ENCODE assay signal across 8 mouse cellular contexts in the genomic region with DNA sequence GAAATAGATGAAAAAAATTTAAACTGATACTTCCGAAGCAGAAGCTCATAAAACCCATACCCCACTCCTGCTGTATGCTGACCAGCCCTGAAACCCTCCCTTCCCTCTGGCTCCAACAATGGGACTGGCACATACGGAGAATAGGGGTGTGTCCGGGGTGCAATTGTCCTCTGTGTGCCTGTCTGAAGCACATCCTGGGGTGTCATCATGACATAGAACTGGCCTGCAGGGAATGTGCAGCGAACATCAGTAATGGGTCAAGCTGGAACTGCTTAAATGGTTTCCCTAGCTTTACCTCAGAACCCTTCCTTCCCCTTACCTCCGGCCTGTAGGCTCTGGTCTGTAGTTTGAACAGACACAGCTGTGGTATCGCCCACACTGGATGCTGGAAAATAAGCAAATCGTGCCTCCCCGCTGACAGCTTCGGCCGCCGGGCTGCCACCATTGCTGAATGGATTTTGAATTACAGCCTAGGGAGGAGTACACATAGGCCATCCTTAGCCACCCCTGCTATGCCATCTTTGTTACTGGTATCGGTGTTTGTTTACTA. TPM values are rescaled to one million over a fixed set of nuclear protein-coding genes. Genes with fewer than 3 reads are reported as not detected.
DNase-seq lines count a peak whose midpoint lies in the region; ATAC-seq and TF ChIP-seq lines count a peak whose summit lies in the region.

No protein-coding gene starts in this region.

- no peaks in the 10 kb centered on the region for H3K79me2 ChIP-seq in heart, adult 2 months (replicated peaks; ENCODE audit: control insufficient read depth, insufficient read depth, low read length)

- H3K36me3 ChIP-seq in heart, adult 2 months (ENCODE audit: control insufficient read depth, insufficient read depth, low read length), result no peaks in the 10 kb centered on the region
- H3K36me3 ChIP-seq in ES-E14 (ENCODE audit: control insufficient read depth, insufficient read depth, low read length, poor library complexity, severe bottlenecking), result peaks cover 46% of the 10 kb centered on the region
- peaks cover 14% of the 10 kb centered on the region for H3K36me3 ChIP-seq in forebrain, embryonic 16.5 days (ENCODE audit: control insufficient read depth, insufficient read depth)
- H3K36me3 ChIP-seq in liver, embryonic 14.5 days (replicated peaks; ENCODE audit: control insufficient read depth, insufficient read depth, low read depth), result peaks cover 41% of the 10 kb centered on the region

- intact Hi-C loops in heart, adult 2 months (cut with DNase I), result loop anchor here (1.0 to 10.0 kb wide), 5 partner anchors 19 to 360 kb away; a partner anchor contains a TSS
- intact Hi-C loops in heart, postnatal 14 days (cut with DNase I), result no loop called here

- TF ChIP-seq POLR2A in heart, adult 2 months (IDR thresholded peaks at IDR 0.05; ENCODE audit: insufficient read depth, low read depth, low read length), result no peak

- H3K27me3 ChIP-seq in heart, adult 2 months (ENCODE audit: control insufficient read depth, insufficient read depth, low read length), result no peaks in the 10 kb centered on the region
- no peaks in the 10 kb centered on the region for H3K27me3 ChIP-seq in forebrain, embryonic 16.5 days (replicated peaks; ENCODE audit: control insufficient read depth, insufficient read depth, low read length)
- no peaks in the 10 kb centered on the region for H3K27me3 ChIP-seq in liver, embryonic 14.5 days (ENCODE audit: control insufficient read depth, insufficient read depth, low read length)

- no peak for TF ChIP-seq EP300 in heart, adult 2 months (IDR thresholded peaks at IDR 0.05; ENCODE audit: insufficient read depth, low read depth, low read length)
- no peak for TF ChIP-seq EP300 in liver, embryonic 14.5 days (IDR thresholded peaks at IDR 0.05; ENCODE audit: low read depth)

- H3K4me2 ChIP-seq in forebrain, embryonic 16.5 days (ENCODE audit: low read length), result peak overlapping the region; percentile 78
- peak overlapping the region; percentile 85 for H3K4me2 ChIP-seq in liver, embryonic 14.5 days (ENCODE audit: low read depth)

- ATAC-seq in forebrain, embryonic 16.5 days, result no peak
- no peak for ATAC-seq in liver, embryonic 14.5 days (ENCODE audit: insufficient read depth)
- ATAC-seq in megakaryocyte-erythroid progenitor cell, adult 5-6 weeks (replicated peaks; ENCODE audit: low FRiP score, low TSS enrichment, poor library complexity, severe bottlenecking), result no peak

- 87% methylated on average over 12 of the region's 12 CpGs for WGBS in heart, adult 2 months
- 81% methylated on average over 12 of the region's 12 CpGs for WGBS in forebrain, embryonic 16.5 days
- whole genome bisulfite sequencing in liver, embryonic 14.5 days (ENCODE audit: insufficient replicate concordance), result 82% methylated on average over 12 of the region's 12 CpGs

- no peaks in the 10 kb centered on the region for H3K9me3 ChIP-seq in ES-E14 (ENCODE audit: control insufficient read depth, insufficient read depth, low read depth, low read length)
- H3K9me3 ChIP-seq in forebrain, embryonic 16.5 days (ENCODE audit: control insufficient read depth, low read length), result no peaks in the 10 kb centered on the region
- no peaks in the 10 kb centered on the region for H3K9me3 ChIP-seq in liver, embryonic 14.5 days (ENCODE audit: control insufficient read depth, low read length)

- DNase-seq in heart, adult 2 months, result no peak
- DNase-seq in heart, postnatal 14 days, result no peak
- no peak for DNase-seq in ES-E14 (ENCODE audit: low read depth, low spot score)
- no peak for DNase-seq in liver, embryonic 14.5 days (ENCODE audit: low read depth in 3 of 3, low spot score in 3 of 3)
- DNase-seq in embryo, embryonic 10.5 days (ENCODE audit: low spot score), result no peak
- DNase-seq in ovary, postnatal 14 days (ENCODE audit: low spot score), result no peak

- H3K27ac ChIP-seq in heart, adult 2 months, result peak overlapping the region; percentile 100
- no peak overlapping the region for H3K27ac ChIP-seq in ES-E14 (ENCODE audit: insufficient read depth, low read depth, low read length, poor library complexity, severe bottlenecking)
- H3K27ac ChIP-seq in forebrain, embryonic 16.5 days (ENCODE audit: low read length), result no peak overlapping the region; the same call in 1 of the 2 replicates
- H3K27ac ChIP-seq in liver, embryonic 14.5 days, result no peak overlapping the region

- TF ChIP-seq CTCF in heart, adult 2 months (IDR thresholded peaks at IDR 0.05), result no peak
- no peak for TF ChIP-seq CTCF in liver, embryonic 14.5 days (IDR thresholded peaks at IDR 0.05; ENCODE audit: low read depth)

- H3K4me3 ChIP-seq in heart, adult 2 months, result no peak overlapping the region
- peak overlapping the region; percentile 83 to 91; a peak in 3 of 4 replicates for H3K4me3 ChIP-seq in ES-E14 (ENCODE audit: insufficient read depth in 1 of 2, low read depth in 1 of 2, low read length in 2 of 2, poor library complexity in 1 of 2, severe bottlenecking in 1 of 2)
- H3K4me3 ChIP-seq in forebrain, embryonic 16.5 days (replicated peaks; ENCODE audit: low read length), result peak overlapping the region; percentile 84
- peak overlapping the region; percentile 61 to 80; a peak in 3 of 4 replicates for H3K4me3 ChIP-seq in liver, embryonic 14.5 days (ENCODE audit: insufficient read depth in 1 of 2, low read depth in 2 of 2, low read length in 2 of 2)

- in situ Hi-C loops in ES-E14 (cut with MboI; ENCODE audit: low sequenced_read_pairs in 2 of 2, unreplicated experiment in 2 of 2), result no loop called here

- no peak overlapping the region for H3K9ac ChIP-seq in heart, adult 2 months (ENCODE audit: low read depth, low read length)
- no peak overlapping the region for H3K9ac ChIP-seq in ES-E14 (ENCODE audit: insufficient read depth, low read depth, low read length, poor library complexity, severe bottlenecking)
- H3K9ac ChIP-seq in forebrain, embryonic 16.5 days (replicated peaks; ENCODE audit: low read depth, low read length), result peak overlapping the region; percentile 15; the same call in 1 of the 2 replicates
- H3K9ac ChIP-seq in liver, embryonic 14.5 days (replicated peaks), result no peak overlapping the region

- peaks cover 4% of the 10 kb centered on the region for H3K4me1 ChIP-seq in heart, adult 2 months (ENCODE audit: control insufficient read depth, insufficient read depth, low read length)
- peaks cover 2 to 16% of the 10 kb centered on the region in 2 experiments; a peak in 2 of 4 replicates for H3K4me1 ChIP-seq in ES-E14 (ENCODE audit: control insufficient read depth in 2 of 2, insufficient read depth in 2 of 2, low read length in 2 of 2, poor library complexity in 1 of 2)
- peaks cover 18% of the 10 kb centered on the region for H3K4me1 ChIP-seq in forebrain, embryonic 16.5 days (replicated peaks; ENCODE audit: control insufficient read depth, insufficient read depth, low read length)
- H3K4me1 ChIP-seq in liver, embryonic 14.5 days (replicated peaks; ENCODE audit: control insufficient read depth in 2 of 2, insufficient read depth in 2 of 2, low read length in 1 of 2), result peaks cover 7 to 19% of the 10 kb centered on the region in 2 experiments

RNA-seq across cellular contexts. Expression of a gene that starts 1.6 kb away (rescaled TPM):
- 100 to 1,000 TPM; 103 to 110 TPM for total RNA-seq in heart, adult 2 months (2021)
- polyA plus RNA-seq in heart, adult 2 months (2012; rRNA removed), result 124 and 135 TPM in 2 replicates
- 100 to 1,000 TPM in 1 of 2 experiments, 10 to 100 TPM in 1; 90.2 to 103 TPM for total RNA-seq in heart, postnatal 14 days (2021)
- 30.2 and 32.1 TPM in 2 replicates for total RNA-seq in ES-E14 (2012; rRNA removed)
- polyA plus RNA-seq in forebrain, embryonic 16.5 days (2015; fragmentation: Nextera tagmentation; extraction: Ambion mirVana), result 30.0 and 32.3 TPM in 2 replicates
- 34.1 and 50.6 TPM in 2 replicates for polyA plus RNA-seq in liver, embryonic 14.5 days (2012; rRNA removed)
- polyA plus RNA-seq in liver, embryonic 14.5 days (2014; fragmentation: Nextera tagmentation; extraction: Ambion mirVana), result 9.1 and 10.2 TPM in 2 replicates
- total RNA-seq in megakaryocyte-erythroid progenitor cell, adult 5-6 weeks (2014; fragmentation: Nextera tagmentation), result 56.5 and 84.3 TPM in 2 replicates
- 71.7 and 126 TPM in 2 replicates for total RNA-seq in megakaryocyte-erythroid progenitor cell, adult 5-6 weeks (2017)

RNA-seq across cellular contexts. Expression of a gene that starts 11.2 kb away (rescaled TPM):
- total RNA-seq in heart, adult 2 months (2021), result 10 to 100 TPM; 11.8 to 14.2 TPM
- polyA plus RNA-seq in heart, adult 2 months (2012; rRNA removed), result 114 and 141 TPM in 2 replicates
- 10 to 100 TPM in 1 of 2 experiments, 1 to 10 TPM in 1; 5.1 to 28.3 TPM for total RNA-seq in heart, postnatal 14 days (2021)
- not detected in 2 replicates for total RNA-seq in ES-E14 (2012; rRNA removed)
- not detected in 2 replicates for polyA plus RNA-seq in forebrain, embryonic 16.5 days (2015; fragmentation: Nextera tagmentation; extraction: Ambion mirVana)
- 17.2 and 22.5 TPM in 2 replicates for polyA plus RNA-seq in liver, embryonic 14.5 days (2012; rRNA removed)
- 12.0 and 29.7 TPM in 2 replicates for polyA plus RNA-seq in liver, embryonic 14.5 days (2014; fragmentation: Nextera tagmentation; extraction: Ambion mirVana)
- not detected in 2 replicates for total RNA-seq in megakaryocyte-erythroid progenitor cell, adult 5-6 weeks (2014; fragmentation: Nextera tagmentation)
- total RNA-seq in megakaryocyte-erythroid progenitor cell, adult 5-6 weeks (2017), result not detected in 2 replicates

RNA-seq across cellular contexts. Expression of a gene that starts 18.2 kb away (rescaled TPM):
- total RNA-seq in heart, adult 2 months (2021), result 1 to 10 TPM; 3.7 to 4.3 TPM
- 5.6 and 7.6 TPM in 2 replicates for polyA plus RNA-seq in heart, adult 2 months (2012; rRNA removed)
- total RNA-seq in heart, postnatal 14 days (2021), result 1 to 10 TPM; 4.2 to 5.0 TPM
- 54.6 and 102 TPM in 2 replicates for total RNA-seq in ES-E14 (2012; rRNA removed)
- polyA plus RNA-seq in forebrain, embryonic 16.5 days (2015; fragmentation: Nextera tagmentation; extraction: Ambion mirVana), result 21.3 and 23.2 TPM in 2 replicates
- 14.3 and 17.4 TPM in 2 replicates for polyA plus RNA-seq in liver, embryonic 14.5 days (2012; rRNA removed)
- polyA plus RNA-seq in liver, embryonic 14.5 days (2014; fragmentation: Nextera tagmentation; extraction: Ambion mirVana), result 15.1 and 16.0 TPM in 2 replicates
- not detected in 2 replicates for total RNA-seq in megakaryocyte-erythroid progenitor cell, adult 5-6 weeks (2014; fragmentation: Nextera tagmentation)
- 0.11 and 0.99 TPM in 2 replicates for total RNA-seq in megakaryocyte-erythroid progenitor cell, adult 5-6 weeks (2017)

RNA-seq across cellular contexts. Expression of a gene that starts 18.5 kb away (rescaled TPM):
- not detected for total RNA-seq in heart, adult 2 months (2021)
- polyA plus RNA-seq in heart, adult 2 months (2012; rRNA removed), result 0.29 and 0.53 TPM in 2 replicates
- total RNA-seq in heart, postnatal 14 days (2021), result under 1 TPM in 1 of 2 experiments, not detected in 1; 0.60 TPM
- 0.67 and 1.6 TPM in 2 replicates for total RNA-seq in ES-E14 (2012; rRNA removed)
- polyA plus RNA-seq in forebrain, embryonic 16.5 days (2015; fragmentation: Nextera tagmentation; extraction: Ambion mirVana), result 0.26 and 0.42 TPM in 2 replicates
- 1.5 and 2.0 TPM in 2 replicates for polyA plus RNA-seq in liver, embryonic 14.5 days (2012; rRNA removed)
- polyA plus RNA-seq in liver, embryonic 14.5 days (2014; fragmentation: Nextera tagmentation; extraction: Ambion mirVana), result 2.5 and 2.6 TPM in 2 replicates
- total RNA-seq in megakaryocyte-erythroid progenitor cell, adult 5-6 weeks (2014; fragmentation: Nextera tagmentation), result not detected in 2 replicates
- total RNA-seq in megakaryocyte-erythroid progenitor cell, adult 5-6 weeks (2017), result not detected in 2 replicates

RNA-seq across cellular contexts. Expression of a gene that starts 30.6 kb away (rescaled TPM):
- 1 to 10 TPM; 2.8 to 4.5 TPM for total RNA-seq in heart, adult 2 months (2021)
- polyA plus RNA-seq in heart, adult 2 months (2012; rRNA removed), result 2.1 and 4.7 TPM in 2 replicates
- total RNA-seq in heart, postnatal 14 days (2021), result 1 to 10 TPM; 1.9 to 5.4 TPM
- total RNA-seq in ES-E14 (2012; rRNA removed), result not detected in 2 replicates
- polyA plus RNA-seq in forebrain, embryonic 16.5 days (2015; fragmentation: Nextera tagmentation; extraction: Ambion mirVana), result not detected in 2 replicates
- not detected in 2 replicates for polyA plus RNA-seq in liver, embryonic 14.5 days (2012; rRNA removed)
- not detected in 2 replicates for polyA plus RNA-seq in liver, embryonic 14.5 days (2014; fragmentation: Nextera tagmentation; extraction: Ambion mirVana)
- not detected in 2 replicates for total RNA-seq in megakaryocyte-erythroid progenitor cell, adult 5-6 weeks (2014; fragmentation: Nextera tagmentation)
- total RNA-seq in megakaryocyte-erythroid progenitor cell, adult 5-6 weeks (2017), result not detected in 2 replicates
